Mouse (Mus musculus) CD4-positive, CD25-positive, alpha-beta regulatory T cell, adult 2 months (primary cell): ENCODE data around the gene Tmem108.

Source experiments
- DNase-seq: peaks from one replicate; pipeline ENCODE4 v3.0.0-alpha.2; 2012; ENCODE audit warnings: low read depth, low spot score

The Tmem108 gene

GRCm38 (mm10) chr9:103548606-103549005 lies 213.0 kb downstream of the Tmem108 start:
- DNase-seq, result no peak

GRCm38 (mm10) chr9:103546695-103547645 lies 214.7 kb downstream of the Tmem108 start:
- no peak for DNase-seq

- no peak for DNase-seq
Measured at GRCm38 (mm10) chr9:103545729-103546128, 215.9 kb downstream of the Tmem108 start.

- no peak for DNase-seq
Measured at GRCm38 (mm10) chr9:103545271-103545670, 216.4 kb downstream of the Tmem108 start.

GRCm38 (mm10) chr9:103544599-103544998 lies 217.0 kb downstream of the Tmem108 start:
- no peak for DNase-seq

GRCm38 (mm10) chr9:103540518-103540917 lies 221.1 kb downstream of the Tmem108 start:
- no peak for DNase-seq

GRCm38 (mm10) chr9:103538047-103538816 lies 223.4 kb downstream of the Tmem108 start:
- no peak for DNase-seq

- no peak for DNase-seq
Measured at GRCm38 (mm10) chr9:103536059-103536634, 225.5 kb downstream of the Tmem108 start.

GRCm38 (mm10) chr9:103525041-103525537 lies 236.5 kb downstream of the Tmem108 start:
- no peak for DNase-seq

- DNase-seq, result no peak
Measured at GRCm38 (mm10) chr9:103524600-103524999, 237.0 kb downstream of the Tmem108 start.

GRCm38 (mm10) chr9:103523742-103524403 lies 237.8 kb downstream of the Tmem108 start:
- no peak for DNase-seq

GRCm38 (mm10) chr9:103523008-103523407 lies 238.6 kb downstream of the Tmem108 start:
- no peak for DNase-seq

GRCm38 (mm10) chr9:103513884-103514283 lies 247.8 kb downstream of the Tmem108 start:
- DNase-seq, result no peak

GRCm38 (mm10) chr9:103512257-103512656 lies 249.4 kb downstream of the Tmem108 start:
- DNase-seq, result no peak

GRCm38 (mm10) chr9:103506968-103507584 lies 254.6 kb downstream of the Tmem108 start:
- no peak for DNase-seq

- DNase-seq, result no peak
Measured at GRCm38 (mm10) chr9:103505067-103505466, 256.6 kb downstream of the Tmem108 start.

- DNase-seq, result no peak
Measured at GRCm38 (mm10) chr9:103504646-103505045, 257.0 kb downstream of the Tmem108 start.

GRCm38 (mm10) chr9:103503586-103504298 lies 257.9 kb downstream of the Tmem108 start:
- no peak for DNase-seq

GRCm38 (mm10) chr9:103502655-103503054 lies 259.0 kb downstream of the Tmem108 start:
- no peak for DNase-seq

GRCm38 (mm10) chr9:103501861-103502364 lies 259.7 kb downstream of the Tmem108 start:
- DNase-seq, result no peak
